Mouse (Mus musculus) thymus, adult 2 months (tissue): ENCODE results near the gene Rgs3. TPM values are rescaled to one million over a fixed set of nuclear protein-coding genes. Genes with fewer than 3 reads are reported as not detected.

Source experiments
- DNase-seq: peaks from one replicate; pipeline ENCODE4 v3.0.0; 2021
- H3K27ac ChIP-seq: fragments of 200-500 bp; 2 replicates; pipeline ENCODE4 v1.5.1; 2012; ENCODE audit warnings: low read length, control low read depth; ENCODE audit not compliant: control insufficient read depth, insufficient read depth
- H3K27me3 ChIP-seq: fragments of 200-500 bp; 2 replicates; pipeline ENCODE4 v1.6.1; 2012; ENCODE audit warnings: mild to moderate bottlenecking, low read length, moderate library complexity, mixed read lengths; ENCODE audit not compliant: control insufficient read depth, insufficient read depth
- H3K36me3 ChIP-seq: fragments of 200-500 bp; 2 replicates; pipeline ENCODE4 v1.6.1; 2012; ENCODE audit warnings: mild to moderate bottlenecking, low read length, moderate library complexity; ENCODE audit not compliant: control insufficient read depth, insufficient read depth
- H3K4me1 ChIP-seq: fragments of 200-500 bp; replicated peaks from 2 replicates; pipeline ENCODE4 v1.6.1; 2012; ENCODE audit warnings: low read length; ENCODE audit not compliant: control insufficient read depth, insufficient read depth
- H3K4me3 ChIP-seq: fragments of 200-500 bp; 2 replicates; pipeline ENCODE4 v1.5.1; 2012; ENCODE audit warnings: mild to moderate bottlenecking, low read length, control low read depth, moderate library complexity; ENCODE audit not compliant: control insufficient read depth, insufficient read depth
- CTCF ChIP-seq: fragments of 200-500 bp; IDR thresholded peaks from 2 replicates; pipeline ENCODE4 v1.5.1; 2012; ENCODE audit warnings: mild to moderate bottlenecking, control low read depth, low read length, moderate library complexity, borderline replicate concordance; ENCODE audit not compliant: control insufficient read depth, poor library complexity, insufficient read depth; ENCODE audit errors: extremely low read depth
- POLR2A ChIP-seq: fragments of 200-500 bp; IDR thresholded peaks from 2 replicates; pipeline ENCODE4 v1.6.1; 2012; ENCODE audit warnings: mild to moderate bottlenecking, low read length, control low read depth, moderate library complexity; ENCODE audit not compliant: control insufficient read depth, poor library complexity, insufficient read depth; ENCODE audit errors: extremely low read depth
- WGBS: fragments of 180-500 bp; shearing (Covaris S2); methylation state at CpG from one replicate; pipeline ENCODE4 v1.1.7; 2018; 5-methylcytosine and 5-hydroxymethylcytosine counted together
- polyA plus RNA-seq: library from polyadenylated mRNA; depleted of rRNA; stranded (reverse); fragments of >200 nt; gene quantifications from 2 replicates; pipeline ENCODE4 v1.2.3, GENCODE M21; 2012

Rgs3 gene
- polyA plus RNA-seq, 1 experiment: 81.3 TPM

GRCm38 (mm10) chr4:62625451-62626061 is 65.9 kb downstream of the Rgs3 start:
- Histone ChIP-seq H3K27me3 (no peaks in the 10 kb centered on the region), H3K27ac (no peak overlapping the region), H3K4me1 (peaks cover 24% of the 10 kb centered on the region), H3K4me3 (no peak overlapping the region), H3K36me3 (no peaks in the 10 kb centered on the region)
- no peak for TF ChIP-seq POLR2A
- TF ChIP-seq CTCF: no peak
- WGBS: 90% methylated on average over 19 of the region's 19 CpGs
- no peak for DNase-seq

- WGBS: 76% methylated on average over 15 of the region's 15 CpGs
- H3K27me3 ChIP-seq: no peaks in the 10 kb centered on the region
- TF ChIP-seq POLR2A: no peak
- TF ChIP-seq CTCF: no peak
- no peak overlapping the region for H3K27ac ChIP-seq
- DNase-seq: no peak
- H3K36me3 ChIP-seq: no peaks in the 10 kb centered on the region
- no peak overlapping the region for H3K4me3 ChIP-seq
- peaks cover 31% of the 10 kb centered on the region for H3K4me1 ChIP-seq
These were observed 66.8 kb downstream of the Rgs3 start for GRCm38 (mm10) chr4:62626228-62627026.

GRCm38 (mm10) chr4:62627331-62627730 is 67.7 kb downstream of the Rgs3 start:
- no peak overlapping the region for H3K27ac ChIP-seq

GRCm38 (mm10) chr4:62628547-62628946 is 68.9 kb downstream of the Rgs3 start:
- H3K4me1 ChIP-seq: peaks cover 33% of the 10 kb centered on the region
- H3K27ac ChIP-seq: no peak overlapping the region
- no peak for TF ChIP-seq CTCF
- no peak for TF ChIP-seq POLR2A
- H3K27me3 ChIP-seq: no peaks in the 10 kb centered on the region
- 95% methylated on average over 7 of the region's 7 CpGs for WGBS
- H3K36me3 ChIP-seq: no peaks in the 10 kb centered on the region
- DNase-seq: no peak
- no peak overlapping the region for H3K4me3 ChIP-seq

More at GRCm38 (mm10) chr4:62627331-62627730, 67.7 kb downstream of the Rgs3 start:
- peaks cover 31% of the 10 kb centered on the region for H3K4me1 ChIP-seq
- WGBS: 91% methylated on average over 4 of the region's 4 CpGs
- no peaks in the 10 kb centered on the region for H3K36me3 ChIP-seq
- TF ChIP-seq POLR2A: no peak
- TF ChIP-seq CTCF: no peak
- H3K27me3 ChIP-seq: no peaks in the 10 kb centered on the region
- DNase-seq: no peak
- H3K4me3 ChIP-seq: no peak overlapping the region

GRCm38 (mm10) chr4:62629461-62629860 is 69.8 kb downstream of the Rgs3 start:
- no peak for DNase-seq
- WGBS: 62% methylated on average over 9 of the region's 9 CpGs
- H3K27ac ChIP-seq: peak overlapping the region; percentile 1; the same call in 1 of the 2 replicates

GRCm38 (mm10) chr4:62629905-62630304 is 70.3 kb downstream of the Rgs3 start:
- WGBS: 29% methylated on average over 4 of the region's 4 CpGs
- H3K27me3 ChIP-seq: no peaks in the 10 kb centered on the region
- peak overlapping the region; percentile 34; the same call in 1 of the 2 replicates for H3K27ac ChIP-seq
- DNase-seq: peak; percentile 32
- peaks cover 43% of the 10 kb centered on the region for H3K4me1 ChIP-seq
- TF ChIP-seq CTCF: no peak
- TF ChIP-seq POLR2A: no peak
- H3K36me3 ChIP-seq: no peaks in the 10 kb centered on the region
- H3K4me3 ChIP-seq: no peak overlapping the region

More at GRCm38 (mm10) chr4:62629461-62629860, 69.8 kb downstream of the Rgs3 start:
- no peak overlapping the region for H3K4me3 ChIP-seq
- no peak for TF ChIP-seq CTCF
- TF ChIP-seq POLR2A: no peak
- H3K4me1 ChIP-seq: peaks cover 41% of the 10 kb centered on the region
- no peaks in the 10 kb centered on the region for H3K36me3 ChIP-seq
- H3K27me3 ChIP-seq: no peaks in the 10 kb centered on the region

GRCm38 (mm10) chr4:62633243-62633642 is 73.6 kb downstream of the Rgs3 start:
- no peak for DNase-seq
- WGBS: 95% methylated on average over 4 of the region's 4 CpGs
- Histone ChIP-seq H3K4me3 (no peak overlapping the region), H3K4me1 (peaks cover 40% of the 10 kb centered on the region), H3K27me3 (no peaks in the 10 kb centered on the region), H3K27ac (0 out of 2 replicates have a peak overlapping the region, but pooled peaks have one; percentile 68), H3K36me3 (no peaks in the 10 kb centered on the region)
- TF ChIP-seq CTCF (no peak), POLR2A (no peak)
